Mouse (Mus musculus) bone marrow, adult 2 months (tissue): ENCODE results near the gene Atf7ip2.

Experiments
- CTCF ChIP-seq: fragments of 200-500 bp; IDR thresholded peaks from 2 replicates; pipeline ENCODE4 v1.5.1; 2011; ENCODE audit warnings: low read length, control low read depth; ENCODE audit not compliant: control insufficient read depth, insufficient read depth
- POLR2A ChIP-seq: fragments of 200-500 bp; IDR thresholded peaks from 2 replicates; pipeline ENCODE4 v1.6.1; 2011; ENCODE audit warnings: low read depth, mild to moderate bottlenecking, control low read depth, low read length, borderline replicate concordance; ENCODE audit not compliant: control insufficient read depth

GRCm38 (mm10) chr16:10253993-10254392, 61.5 kb downstream of the Atf7ip2 start:
- TF ChIP-seq CTCF (no peak), POLR2A (no peak)
